Mouse (Mus musculus): ENCODE results near the gene Kntc1. TPM values are rescaled to one million over a fixed set of nuclear protein-coding genes. Genes with fewer than 3 reads are reported as not detected.
A peak's percentile ranks its signal among the peaks of the same experiment; 100 is the strongest.
"Not testable (repeated sequence)": the region's sequence is repeated elsewhere in the genome, so short reads cannot be mapped to it uniquely, and the experiment has no call there.

Gene Kntc1
- 30.8 and 36.2 TPM in 2 replicates for polyA plus RNA-seq (2014; fragmentation: Nextera tagmentation; extraction: Ambion mirVana)

GRCm38 (mm10) chr5:123749065-123750064 is at the start of gene Kntc1, which contains the start of gene Rsrc2:
TSS of gene Kntc1 (plus strand) at chr5:123749716.
TSS of gene Rsrc2 (minus strand) at chr5:123749414.
- Histone ChIP-seq H3K27ac (ENCODE audit: low read depth, low read length) (peak within 1 kb of the TSS; percentile 74), H3K4me1 (ENCODE audit: control insufficient read depth, insufficient read depth, low read length) (peaks cover 16% of the 10 kb centered on the region), H3K9ac (ENCODE audit: low read length) (peak within 1 kb of the TSS; percentile 66), H3K4me2 (ENCODE audit: low read depth) (peak within 1 kb of the TSS; percentile 71), H3K4me3 (ENCODE audit: low read depth, low read length) (peak within 1 kb of the TSS; percentile 66), H3K9me3 (ENCODE audit: control insufficient read depth, low read length) (no peaks in the 10 kb centered on the region), H3K27me3 (ENCODE audit: control insufficient read depth, insufficient read depth, low read length) (no peaks in the 10 kb centered on the region), H3K36me3 (ENCODE audit: control insufficient read depth, insufficient read depth, low read length) (peaks cover 4% of the 10 kb centered on the region; the same call in 1 of the 2 replicates)
- ATAC-seq (ENCODE audit: insufficient read depth, low FRiP score, low TSS enrichment) = peak; percentile 96
- peak; percentile 99 for DNase-seq (ENCODE audit: low spot score)
- WGBS = under 1% methylated on average over 62 of the region's 63 CpGs

GRCm38 (mm10) chr5:123700625-123701024 is 48.9 kb upstream of the Kntc1 start:
- no peak overlapping the region for H3K27ac ChIP-seq (ENCODE audit: low read depth, low read length)
- H3K4me3 ChIP-seq (ENCODE audit: low read depth, low read length) = no peak overlapping the region
- no peaks in the 10 kb centered on the region for H3K27me3 ChIP-seq (ENCODE audit: control insufficient read depth, insufficient read depth, low read length)
- DNase-seq (ENCODE audit: low spot score) (no peak), ATAC-seq (ENCODE audit: insufficient read depth, low FRiP score, low TSS enrichment) (no peak)
- H3K4me2 ChIP-seq (ENCODE audit: low read depth) = no peak overlapping the region
- H3K9me3 ChIP-seq (ENCODE audit: control insufficient read depth, low read length) = no peaks in the 10 kb centered on the region
- H3K36me3 ChIP-seq (ENCODE audit: control insufficient read depth, insufficient read depth, low read length) = peaks cover 28% of the 10 kb centered on the region
- no peaks in the 10 kb centered on the region for H3K4me1 ChIP-seq (ENCODE audit: control insufficient read depth, insufficient read depth, low read length)
- WGBS = 76% methylated on average over 11 of the region's 11 CpGs
- no peak overlapping the region for H3K9ac ChIP-seq (ENCODE audit: low read length)

- H3K9ac ChIP-seq (ENCODE audit: low read length) = no peak overlapping the region
- WGBS = 94% methylated on average over 12 of the region's 12 CpGs
- H3K4me1 ChIP-seq (ENCODE audit: control insufficient read depth, insufficient read depth, low read length) = no peaks in the 10 kb centered on the region
- no peak for DNase-seq (ENCODE audit: low spot score)
- H3K4me3 ChIP-seq (ENCODE audit: low read depth, low read length) = no peak overlapping the region
- H3K4me2 ChIP-seq (ENCODE audit: low read depth) = no peak overlapping the region
- no peak for ATAC-seq (ENCODE audit: insufficient read depth, low FRiP score, low TSS enrichment)
- peaks cover 40% of the 10 kb centered on the region for H3K36me3 ChIP-seq (ENCODE audit: control insufficient read depth, insufficient read depth, low read length)
- H3K27me3 ChIP-seq (ENCODE audit: control insufficient read depth, insufficient read depth, low read length) = no peaks in the 10 kb centered on the region
- no peaks in the 10 kb centered on the region for H3K9me3 ChIP-seq (ENCODE audit: control insufficient read depth, low read length)
- H3K27ac ChIP-seq (ENCODE audit: low read depth, low read length) = no peak overlapping the region
These were observed 40.9 kb upstream of the Kntc1 start for GRCm38 (mm10) chr5:123708598-123708997.

GRCm38 (mm10) chr5:123709571-123709970 is 39.9 kb upstream of the Kntc1 start:
- H3K4me2 ChIP-seq (ENCODE audit: low read depth) = no peak overlapping the region
- no peak overlapping the region for H3K9ac ChIP-seq (ENCODE audit: low read length)
- DNase-seq (ENCODE audit: low spot score) (no peak), ATAC-seq (ENCODE audit: insufficient read depth, low FRiP score, low TSS enrichment) (no peak)
- H3K27me3 ChIP-seq (ENCODE audit: control insufficient read depth, insufficient read depth, low read length) = no peaks in the 10 kb centered on the region
- 81% methylated on average over 4 of the region's 4 CpGs for WGBS
- H3K27ac ChIP-seq (ENCODE audit: low read depth, low read length) = no peak overlapping the region
- no peaks in the 10 kb centered on the region for H3K9me3 ChIP-seq (ENCODE audit: control insufficient read depth, low read length)
- peaks cover 40% of the 10 kb centered on the region for H3K36me3 ChIP-seq (ENCODE audit: control insufficient read depth, insufficient read depth, low read length)
- H3K4me1 ChIP-seq (ENCODE audit: control insufficient read depth, insufficient read depth, low read length) = no peaks in the 10 kb centered on the region
- no peak overlapping the region for H3K4me3 ChIP-seq (ENCODE audit: low read depth, low read length)

- WGBS = 95% methylated on average over 6 of the region's 6 CpGs
- no peak for ATAC-seq (ENCODE audit: insufficient read depth, low FRiP score, low TSS enrichment)
- H3K36me3 ChIP-seq (ENCODE audit: control insufficient read depth, insufficient read depth, low read length) = peaks cover 26% of the 10 kb centered on the region
These were observed 35.7 kb upstream of the Kntc1 start for GRCm38 (mm10) chr5:123713782-123714181.

GRCm38 (mm10) chr5:123714622-123715021 is 34.9 kb upstream of the Kntc1 start:
- no peaks in the 10 kb centered on the region for H3K27me3 ChIP-seq (ENCODE audit: control insufficient read depth, insufficient read depth, low read length)
- H3K4me3 ChIP-seq (ENCODE audit: low read depth, low read length) = no peak overlapping the region
- WGBS = 86% methylated on average over 4 of the region's 4 CpGs
- no peak overlapping the region for H3K4me2 ChIP-seq (ENCODE audit: low read depth)
- no peak overlapping the region for H3K9ac ChIP-seq (ENCODE audit: low read length)
- no peaks in the 10 kb centered on the region for H3K9me3 ChIP-seq (ENCODE audit: control insufficient read depth, low read length)
- peaks cover 4% of the 10 kb centered on the region; the same call in 1 of the 2 replicates for H3K4me1 ChIP-seq (ENCODE audit: control insufficient read depth, insufficient read depth, low read length)
- ATAC-seq (ENCODE audit: insufficient read depth, low FRiP score, low TSS enrichment) (no peak), DNase-seq (ENCODE audit: low spot score) (no peak)
- H3K27ac ChIP-seq (ENCODE audit: low read depth, low read length) = no peak overlapping the region
- peaks cover 26% of the 10 kb centered on the region for H3K36me3 ChIP-seq (ENCODE audit: control insufficient read depth, insufficient read depth, low read length)

More at GRCm38 (mm10) chr5:123713782-123714181, 35.7 kb upstream of the Kntc1 start:
- H3K4me1 ChIP-seq (ENCODE audit: control insufficient read depth, insufficient read depth, low read length) = 0 out of 2 replicates have a peak, but pooled peaks cover 4% of the 10 kb centered on the region
- no peak overlapping the region for H3K9ac ChIP-seq (ENCODE audit: low read length)
- H3K4me2 ChIP-seq (ENCODE audit: low read depth) = no peak overlapping the region
- H3K27ac ChIP-seq (ENCODE audit: low read depth, low read length) = no peak overlapping the region
- DNase-seq (ENCODE audit: low spot score) = no peak
- H3K27me3 ChIP-seq (ENCODE audit: control insufficient read depth, insufficient read depth, low read length) = no peaks in the 10 kb centered on the region
- H3K9me3 ChIP-seq (ENCODE audit: control insufficient read depth, low read length) = no peaks in the 10 kb centered on the region
- H3K4me3 ChIP-seq (ENCODE audit: low read depth, low read length) = no peak overlapping the region

GRCm38 (mm10) chr5:123720328-123721311 is 28.9 kb upstream of the Kntc1 start, which contains the start of gene Zcchc8:
TSS of gene Zcchc8 (minus strand) at chr5:123721100.
- Histone ChIP-seq H3K9me3 (ENCODE audit: control insufficient read depth, low read length) (no peaks in the 10 kb centered on the region), H3K4me2 (ENCODE audit: low read depth) (peak within 1 kb of the TSS; percentile 51), H3K4me3 (ENCODE audit: low read depth, low read length) (peak within 1 kb of the TSS; percentile 92), H3K36me3 (ENCODE audit: control insufficient read depth, insufficient read depth, low read length) (no peaks in the 10 kb centered on the region; the same call in 1 of the 2 replicates), H3K27ac (ENCODE audit: low read depth, low read length) (peak within 1 kb of the TSS; percentile 77), H3K4me1 (ENCODE audit: control insufficient read depth, insufficient read depth, low read length) (peaks cover 4% of the 10 kb centered on the region; the same call in 1 of the 2 replicates), H3K27me3 (ENCODE audit: control insufficient read depth, insufficient read depth, low read length) (no peaks in the 10 kb centered on the region), H3K9ac (ENCODE audit: low read length) (peak within 1 kb of the TSS; percentile 90)
- ATAC-seq (ENCODE audit: insufficient read depth, low FRiP score, low TSS enrichment) (peak; percentile 100), DNase-seq (ENCODE audit: low spot score) (peak; percentile 96)
- under 1% methylated on average over 82 of the region's 83 CpGs for WGBS

- not testable (repeated sequence) for H3K4me1 ChIP-seq (ENCODE audit: control insufficient read depth, insufficient read depth, low read length); ATAC-seq (ENCODE audit: insufficient read depth, low FRiP score, low TSS enrichment); H3K9me3 ChIP-seq (ENCODE audit: control insufficient read depth, low read length); H3K4me2 ChIP-seq (ENCODE audit: low read depth); H3K27ac ChIP-seq (ENCODE audit: low read depth, low read length); DNase-seq (ENCODE audit: low spot score); H3K27me3 ChIP-seq (ENCODE audit: control insufficient read depth, insufficient read depth, low read length); H3K4me3 ChIP-seq (ENCODE audit: low read depth, low read length); H3K9ac ChIP-seq (ENCODE audit: low read length); H3K36me3 ChIP-seq (ENCODE audit: control insufficient read depth, insufficient read depth, low read length)
- 90% methylated on average over 7 of the region's 7 CpGs for WGBS
These were observed 25.7 kb upstream of the Kntc1 start for GRCm38 (mm10) chr5:123723816-123724215.
